Mouse (Mus musculus): ENCODE data around the gene Hmgxb4. TPM values are rescaled to one million over a fixed set of nuclear protein-coding genes. Genes with fewer than 3 reads are reported as not detected.

The Hmgxb4 gene
- total RNA-seq, 2 experiments from 2014 or later: 23.0 to 26.4 TPM

DNA sequence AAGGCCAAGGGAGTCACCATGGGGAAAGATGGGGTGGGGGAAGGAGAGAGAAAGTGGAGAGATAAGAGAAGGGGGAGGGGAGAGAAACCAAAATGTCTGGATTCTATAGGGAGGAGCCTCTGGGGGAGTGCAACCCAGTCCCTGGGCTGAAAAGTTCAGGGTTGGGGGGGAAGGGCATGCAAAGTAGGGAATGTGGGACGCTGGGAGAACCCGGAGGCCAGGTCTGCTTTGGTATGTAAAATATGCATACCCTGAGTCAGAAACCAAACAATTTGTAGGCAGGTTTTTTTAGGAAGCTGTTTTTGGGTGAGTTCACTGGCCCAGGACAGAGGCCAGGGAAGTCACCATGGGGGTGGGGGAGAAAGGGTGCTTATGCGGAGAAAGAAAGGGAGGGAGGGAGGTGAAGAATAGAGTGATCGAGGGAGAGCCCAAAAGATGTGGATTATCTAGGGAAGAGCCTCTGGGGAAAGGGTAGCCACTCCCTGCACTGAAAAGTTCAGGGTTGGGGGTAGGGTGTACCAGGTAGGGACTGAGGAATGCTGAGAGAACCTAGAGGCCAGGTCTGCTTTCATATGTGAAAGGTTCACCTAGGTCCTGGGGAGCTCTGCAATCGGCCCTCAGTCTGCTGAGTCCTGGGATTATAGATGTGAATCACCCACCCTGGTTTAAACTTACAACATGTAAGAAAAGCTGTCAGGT is 25.3 kb downstream of the Hmgxb4 start:
- no peak for DNase-seq

DNA sequence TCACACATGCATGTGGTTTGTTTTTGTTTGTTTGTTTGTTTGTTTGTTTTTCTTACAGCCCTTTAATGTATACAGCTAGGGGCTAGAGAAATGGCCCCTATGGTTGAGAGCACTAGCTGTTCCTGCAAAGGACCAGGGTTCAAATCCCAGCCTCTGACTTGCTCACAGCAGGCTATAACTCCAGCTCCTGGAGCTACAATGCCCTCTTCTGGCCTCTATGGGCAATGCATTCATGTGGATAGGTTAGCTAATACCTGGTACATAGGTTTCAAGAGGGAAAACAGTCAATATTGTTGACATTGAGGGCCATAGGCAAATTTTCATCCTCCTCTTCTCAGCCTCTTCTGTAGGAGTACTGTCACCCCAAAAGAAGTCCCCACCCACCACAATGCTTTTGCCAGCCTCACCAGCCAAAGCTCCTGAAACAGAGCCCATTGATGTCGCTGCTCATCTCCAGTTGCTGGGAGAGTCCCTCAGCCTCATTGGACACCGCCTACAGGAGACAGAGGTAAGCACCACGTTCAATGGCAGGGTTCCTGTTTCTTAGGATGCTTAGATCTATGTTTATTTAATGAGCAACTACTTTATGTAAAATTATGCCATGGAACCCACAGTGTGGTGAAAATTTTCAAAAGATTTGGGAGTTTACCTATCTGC is 30.6 kb downstream of the Hmgxb4 start:
- DNase-seq: no peak

DNA sequence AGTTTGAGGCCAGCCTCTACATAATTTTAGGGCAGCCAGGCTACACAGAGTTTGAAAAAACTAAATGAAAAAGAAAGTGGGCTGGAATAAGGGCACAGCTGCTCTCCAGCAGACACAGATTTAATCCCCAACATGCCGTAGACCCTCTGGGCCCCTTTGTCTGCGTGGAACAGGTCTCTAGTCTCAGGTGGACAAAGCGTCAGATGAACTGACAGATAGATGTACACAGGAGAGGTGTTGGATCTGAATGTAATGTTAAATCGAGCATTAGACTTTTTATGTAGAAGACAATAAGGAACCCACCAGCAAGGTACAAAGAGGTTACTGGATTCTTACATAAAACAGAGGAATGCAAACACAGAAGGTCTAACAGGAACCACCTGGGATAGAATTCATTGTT is 32.7 kb downstream of the Hmgxb4 start:
- DNase-seq: no peak

DNA sequence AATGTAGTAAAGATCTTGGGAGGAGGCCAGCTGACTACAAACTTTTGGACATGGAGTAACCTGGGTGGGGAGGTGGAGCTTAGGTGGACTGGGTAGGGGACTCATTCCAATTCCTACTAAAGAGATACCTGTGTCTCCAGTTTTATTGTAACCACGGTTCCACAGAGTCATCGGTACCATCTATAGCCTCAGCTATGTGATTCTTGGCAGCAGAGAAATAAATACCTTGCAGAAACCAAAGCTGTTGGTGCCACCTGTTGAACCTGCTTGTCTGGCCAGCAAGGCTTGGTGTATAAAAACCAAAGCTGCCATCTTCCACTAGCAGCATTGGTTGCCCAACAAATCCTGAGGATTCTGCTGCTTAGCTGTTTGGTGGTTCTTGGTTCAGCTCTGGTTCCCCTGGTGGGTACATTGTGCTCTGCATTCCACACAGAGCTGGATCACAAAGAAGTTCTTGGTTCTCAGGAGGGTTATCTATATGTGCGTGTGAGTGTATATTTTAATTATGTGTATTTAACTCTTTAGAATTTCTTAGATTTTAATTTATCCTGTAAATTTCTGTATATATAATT is 37.4 kb downstream of the Hmgxb4 start:
- no peak for DNase-seq

DNA sequence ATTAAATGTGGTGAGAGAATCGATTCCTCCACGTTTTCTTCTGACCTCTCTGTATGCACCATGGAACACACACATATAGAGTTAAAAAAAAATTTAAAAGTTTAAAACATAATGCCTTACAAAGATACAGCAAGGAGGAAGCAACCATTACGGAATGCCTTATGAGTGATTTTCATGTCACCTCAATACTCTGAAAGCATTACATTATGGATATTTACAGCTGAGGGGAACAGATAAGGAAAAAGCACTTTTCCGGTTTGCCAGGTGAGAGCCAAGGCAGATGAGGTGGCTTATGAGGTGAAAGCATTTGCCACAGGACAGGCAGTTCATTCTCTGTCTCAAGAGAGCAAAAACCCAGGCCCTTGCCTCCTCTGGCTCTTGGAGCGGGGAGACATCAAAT is 39.8 kb downstream of the Hmgxb4 start:
- no peak for DNase-seq

DNA sequence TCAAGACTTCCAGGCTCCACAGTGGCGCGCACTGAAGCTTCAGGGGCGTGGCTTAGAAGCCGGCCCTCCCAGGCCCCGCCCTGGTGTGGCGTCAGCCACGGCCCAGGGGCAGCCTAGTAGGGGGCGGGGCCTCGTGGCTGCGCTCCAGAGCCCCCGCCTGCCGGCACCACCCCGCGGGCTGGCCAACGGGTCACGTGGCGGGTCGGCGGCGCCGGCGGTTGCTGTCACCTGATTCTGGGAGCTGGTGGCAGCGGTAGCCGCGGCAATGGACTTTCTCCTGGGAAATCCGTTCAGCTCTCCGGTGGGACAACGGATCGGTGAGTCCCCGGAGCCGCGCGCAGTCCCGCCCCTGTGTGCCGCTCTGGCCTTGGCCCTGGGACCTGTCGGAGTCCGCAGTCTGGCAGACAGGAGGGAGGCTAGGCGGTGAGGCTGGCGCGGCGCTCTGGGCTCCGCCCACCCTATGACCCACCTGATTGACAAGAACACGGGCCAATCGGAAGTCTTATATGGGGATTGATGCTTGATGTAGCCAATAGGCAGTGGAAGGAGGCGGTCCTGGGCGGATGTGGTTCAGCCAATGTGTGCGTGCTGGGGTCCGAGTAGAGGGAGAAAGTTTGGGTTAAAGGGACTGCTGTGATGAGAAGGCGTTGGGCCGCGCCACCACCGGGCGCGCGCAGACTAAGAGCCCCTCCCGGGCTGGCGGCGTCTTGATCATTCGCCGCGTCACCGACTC is 40.5 kb downstream of the Hmgxb4 start, which contains the start of gene Tom1:
Gene Tom1 (plus strand): TSS at position 195 of the 733 bp plus-strand sequence.
- DNase-seq: peak; percentile 99

DNA sequence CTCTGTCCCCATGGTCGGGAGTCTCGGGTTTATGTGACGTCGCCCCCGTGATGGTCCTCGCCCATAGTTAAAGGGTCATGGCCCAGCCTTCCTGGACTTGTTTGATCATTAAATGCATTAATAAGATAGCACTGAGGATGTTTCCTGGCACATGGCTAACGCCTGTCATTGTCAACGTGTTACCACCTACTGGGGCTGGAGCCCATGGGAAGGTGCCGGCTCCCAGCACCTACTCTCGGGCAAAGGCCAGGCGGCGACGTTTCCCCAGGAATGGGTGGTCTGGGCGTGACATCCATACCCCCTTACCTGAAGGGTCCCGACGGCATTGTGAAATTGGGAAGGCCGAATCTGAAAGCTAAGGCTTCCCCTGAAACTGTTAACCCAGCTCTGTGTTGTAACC is 41.1 kb downstream of the Hmgxb4 start:
- no peak for DNase-seq

DNA sequence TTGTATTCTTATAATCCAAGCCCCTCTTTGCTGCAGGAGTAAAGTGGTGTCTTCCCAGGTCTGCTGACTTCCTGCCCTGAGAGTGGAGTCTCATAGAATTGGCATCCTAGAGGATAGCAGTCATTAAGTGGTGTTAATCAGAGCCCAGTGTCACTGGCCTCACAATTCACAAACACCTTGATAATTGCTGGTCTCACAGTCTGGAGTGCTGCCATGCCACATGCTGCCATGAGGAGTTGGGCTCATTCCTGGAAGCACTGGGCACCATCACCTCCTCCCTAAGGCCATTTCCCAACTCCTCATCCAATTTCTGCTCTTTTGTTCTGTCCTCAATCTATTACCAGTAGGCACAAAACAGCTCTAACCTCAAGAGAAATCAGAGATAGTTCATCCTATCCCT is 42.5 kb downstream of the Hmgxb4 start:
- DNase-seq: peak; percentile 29

DNA sequence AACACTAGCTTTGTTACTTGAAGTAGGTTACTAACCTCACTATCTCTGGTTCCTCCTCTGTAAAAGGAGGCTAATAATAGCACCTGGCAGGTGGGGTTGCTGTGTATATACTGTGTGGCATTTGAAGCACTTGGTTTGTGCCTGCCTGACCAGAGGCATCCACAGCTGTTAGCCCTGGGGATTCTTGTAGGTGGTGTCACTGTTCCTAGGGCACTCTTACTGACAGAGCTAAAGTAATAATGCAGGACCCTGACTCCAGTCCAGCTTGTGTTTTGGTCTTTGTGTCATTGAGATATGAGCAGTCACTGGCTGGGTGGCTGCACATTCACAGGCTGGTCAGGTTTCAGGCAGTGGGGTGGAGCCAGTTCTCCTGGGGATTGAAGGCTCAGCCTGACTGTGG is 45.3 kb downstream of the Hmgxb4 start:
- peak; percentile 46 for DNase-seq

DNA sequence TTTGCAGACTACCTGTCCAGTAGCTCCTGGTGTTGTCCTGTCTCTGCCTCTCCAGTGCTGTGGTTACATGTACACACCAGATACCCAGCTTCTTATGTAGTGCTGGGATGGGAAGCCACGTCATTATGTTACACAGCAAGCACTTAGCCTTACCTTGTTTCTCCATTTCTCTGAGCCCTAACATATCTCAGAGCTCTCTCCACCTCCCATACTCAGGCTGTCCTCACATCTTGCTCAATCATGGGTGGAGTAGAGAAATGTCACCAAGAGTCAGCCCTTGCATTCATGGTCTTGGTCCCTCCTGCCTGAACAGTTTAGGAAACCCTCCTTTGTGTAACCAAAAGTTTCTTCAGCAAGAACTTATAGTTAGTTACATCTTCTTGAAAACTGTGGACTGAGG is 46.6 kb downstream of the Hmgxb4 start:
- no peak for DNase-seq

DNA sequence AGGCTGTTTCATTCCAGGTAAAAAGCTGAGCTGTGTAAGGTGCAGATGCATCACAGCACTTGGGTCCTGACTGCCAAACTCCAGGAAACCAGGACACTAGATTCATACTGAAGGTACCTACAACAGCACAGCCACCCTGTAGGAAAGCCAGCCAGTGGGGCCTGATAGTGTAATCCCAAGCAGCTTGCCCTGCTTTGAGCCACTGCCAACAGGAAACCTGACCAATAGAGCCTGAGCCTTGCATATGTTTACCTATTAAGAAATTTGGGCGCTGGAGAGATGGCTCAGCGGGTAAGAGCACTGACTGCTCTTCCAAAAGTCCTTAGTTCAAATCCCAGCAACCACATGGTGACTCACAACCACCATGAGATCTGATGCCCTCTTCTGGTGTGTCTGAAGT is 49.0 kb downstream of the Hmgxb4 start:
- DNase-seq: no peak

DNA sequence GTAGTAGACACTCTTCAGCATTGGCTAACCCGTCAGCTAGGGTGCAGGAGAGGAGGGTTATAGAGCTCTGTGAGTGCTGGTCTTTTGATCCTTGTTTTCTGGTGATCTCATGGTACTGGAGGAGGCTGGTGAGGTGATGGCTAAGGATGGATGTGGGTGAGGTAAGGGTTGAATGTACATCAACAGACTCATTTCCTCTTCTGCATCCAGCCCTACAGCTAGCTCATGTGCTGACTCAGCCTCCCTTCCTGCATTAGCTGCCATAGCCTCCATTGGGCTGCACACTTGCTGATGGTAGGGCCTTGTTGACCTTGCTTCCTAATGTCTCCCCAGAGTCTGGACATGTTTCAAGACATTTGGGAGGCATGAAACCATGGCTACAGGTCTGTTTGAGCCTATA is 49.8 kb downstream of the Hmgxb4 start:
- no peak for DNase-seq

DNA sequence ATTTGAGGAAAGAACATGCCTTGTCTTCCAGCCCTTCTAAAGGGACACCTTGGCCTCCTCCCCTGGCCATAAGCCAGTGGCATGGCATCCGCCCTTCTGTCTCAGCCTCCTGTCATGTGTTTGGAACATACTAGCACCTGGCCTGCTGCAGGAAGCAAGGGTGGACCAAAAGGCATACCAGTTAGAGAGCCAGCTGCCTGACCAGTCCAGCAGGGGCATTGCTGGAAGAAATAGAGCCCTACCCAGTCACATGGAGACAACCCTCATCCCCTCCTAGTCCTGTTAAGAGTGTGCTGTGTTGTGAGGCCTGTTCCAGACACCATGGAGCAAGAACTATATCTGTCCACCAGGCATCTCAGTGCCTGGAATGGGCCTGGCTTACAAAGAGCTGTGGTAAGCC is 53.1 kb downstream of the Hmgxb4 start:
- no peak for DNase-seq

DNA sequence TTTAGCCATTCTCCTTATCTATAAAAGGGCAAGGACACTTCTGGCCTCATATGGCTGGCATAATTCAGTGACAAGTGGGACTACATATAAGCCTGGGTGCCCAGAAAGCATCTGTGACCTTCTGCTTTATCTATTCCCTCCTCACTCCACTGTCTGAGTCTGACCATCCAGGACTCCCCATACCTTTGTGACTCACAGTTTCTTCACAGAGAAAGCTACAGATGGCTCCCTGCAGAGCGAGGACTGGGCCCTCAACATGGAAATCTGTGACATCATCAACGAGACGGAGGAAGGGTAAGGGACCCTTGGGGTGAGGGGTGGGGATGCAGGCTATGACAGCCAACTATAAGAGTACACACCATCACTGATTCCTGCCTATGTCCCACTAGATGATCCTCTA is 54.6 kb downstream of the Hmgxb4 start:
- no peak for DNase-seq

DNA sequence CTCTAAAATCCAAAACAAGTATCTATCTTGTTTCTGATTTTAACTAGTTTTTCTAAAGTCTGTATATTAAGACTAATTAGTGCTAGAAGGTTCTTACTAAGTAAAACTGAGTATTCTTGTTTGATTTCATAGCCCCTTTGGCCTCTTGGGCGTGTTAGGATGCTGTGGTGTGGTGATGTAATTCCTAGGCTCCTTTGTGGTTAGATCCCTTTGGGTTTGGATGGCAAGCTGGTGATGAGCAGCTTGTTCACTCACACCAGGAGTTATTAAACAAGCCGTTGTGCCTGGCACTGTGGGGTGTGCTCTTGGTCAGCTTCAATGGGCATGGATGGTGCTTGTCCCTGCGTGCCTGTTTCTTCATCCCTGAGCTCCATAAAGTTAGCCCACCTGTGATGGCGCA is 60.2 kb downstream of the Hmgxb4 start:
- no peak for DNase-seq

DNA sequence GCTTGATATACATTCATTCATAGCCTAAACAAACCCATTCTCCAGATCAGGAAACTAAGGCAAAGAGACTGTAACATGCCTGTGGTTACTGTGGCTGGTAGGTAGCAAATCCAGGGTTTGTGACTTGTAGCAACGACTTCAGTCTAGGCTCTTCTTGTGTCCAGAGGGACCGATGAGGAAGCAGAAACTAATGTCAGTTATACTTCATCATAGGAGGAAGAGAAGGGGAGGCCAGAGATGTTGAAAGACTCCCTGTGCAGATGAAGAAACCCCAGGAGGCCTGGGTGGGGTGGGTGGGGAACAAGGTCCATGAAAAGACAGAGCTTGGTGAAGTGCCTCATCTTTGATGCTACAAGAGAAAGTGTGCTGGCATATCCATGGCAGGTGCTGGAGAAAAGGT is 62.5 kb downstream of the Hmgxb4 start:
- DNase-seq: no peak

DNA sequence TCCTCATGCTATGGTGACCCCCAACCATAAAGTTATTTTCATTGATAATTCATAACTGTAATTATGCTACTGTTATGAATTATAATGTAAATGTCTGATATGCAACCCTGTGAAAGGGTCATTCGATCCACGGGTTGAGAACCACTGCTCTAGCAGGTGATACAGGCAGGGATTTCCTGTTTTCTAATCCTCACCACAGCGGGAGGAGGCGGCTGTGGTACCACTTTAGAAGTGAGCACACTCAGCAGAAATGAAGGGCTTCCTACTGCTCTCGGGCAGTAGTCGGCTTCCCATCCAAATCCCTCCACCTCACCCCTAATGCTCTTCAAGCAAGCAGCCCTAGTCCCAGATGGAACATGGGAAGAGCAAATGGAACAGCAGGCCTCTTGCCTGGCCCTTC is 66.9 kb downstream of the Hmgxb4 start:
- no peak for DNase-seq

DNA sequence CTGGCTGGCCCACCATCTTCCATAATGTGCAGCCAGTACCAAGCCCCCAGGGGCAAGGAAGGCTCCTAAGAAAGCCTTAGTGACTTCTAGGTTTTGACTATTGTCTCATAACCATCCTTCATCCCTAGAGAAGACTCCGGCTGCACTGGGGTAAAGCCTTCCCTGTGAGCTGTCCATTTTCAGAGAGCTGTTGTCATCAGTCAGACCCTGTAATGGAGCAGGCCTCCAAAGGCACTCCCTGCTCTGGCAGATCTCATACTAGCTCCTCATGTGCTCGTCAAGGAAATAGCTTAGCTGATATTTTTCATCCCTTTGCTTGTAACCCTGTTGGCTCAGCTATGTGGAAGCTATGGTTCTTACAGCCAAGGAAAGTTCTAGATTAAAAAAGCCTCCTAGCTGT is 67.7 kb downstream of the Hmgxb4 start:
- DNase-seq: no peak

DNA sequence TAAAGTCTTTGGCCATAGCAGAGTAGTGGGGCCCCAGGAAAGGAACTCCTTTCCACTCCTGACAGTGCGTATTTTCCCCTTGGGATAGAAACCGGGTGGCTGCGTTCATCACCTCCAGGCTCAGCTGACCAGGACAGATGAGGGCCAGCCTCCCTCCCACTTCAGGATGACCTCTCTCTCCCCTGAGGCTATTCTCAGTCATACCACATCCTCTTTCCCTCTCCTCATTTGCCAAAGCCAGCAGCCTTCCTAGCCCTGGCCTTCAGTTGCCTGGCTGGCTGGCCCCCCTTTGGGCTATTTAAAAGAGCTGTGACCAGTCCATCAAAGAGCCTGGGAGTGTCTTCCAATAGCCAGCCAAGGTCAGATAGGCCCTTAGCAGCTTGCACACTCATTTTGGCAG is 70.1 kb downstream of the Hmgxb4 start:
- peak; percentile 30 for DNase-seq

DNA sequence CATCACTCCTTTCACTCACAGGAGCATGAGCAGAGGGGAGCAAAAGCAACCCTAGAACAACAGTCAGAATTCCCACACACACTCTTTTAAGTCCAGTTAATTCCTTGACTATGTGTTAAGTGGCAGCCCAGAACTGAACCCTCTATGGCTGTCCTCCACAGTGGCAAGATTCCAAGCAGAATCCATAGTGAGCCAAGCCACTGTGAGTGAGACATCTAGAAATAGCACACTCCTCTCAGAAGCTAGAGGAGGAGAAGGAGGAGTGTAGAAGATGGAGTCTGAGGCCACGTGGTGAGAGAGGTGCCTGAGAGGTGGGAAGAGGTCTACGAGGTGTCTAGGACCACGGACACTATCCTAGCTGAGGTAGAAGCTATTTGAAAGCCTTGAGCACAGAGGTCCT is 71.6 kb downstream of the Hmgxb4 start:
- DNase-seq: no peak

DNA sequence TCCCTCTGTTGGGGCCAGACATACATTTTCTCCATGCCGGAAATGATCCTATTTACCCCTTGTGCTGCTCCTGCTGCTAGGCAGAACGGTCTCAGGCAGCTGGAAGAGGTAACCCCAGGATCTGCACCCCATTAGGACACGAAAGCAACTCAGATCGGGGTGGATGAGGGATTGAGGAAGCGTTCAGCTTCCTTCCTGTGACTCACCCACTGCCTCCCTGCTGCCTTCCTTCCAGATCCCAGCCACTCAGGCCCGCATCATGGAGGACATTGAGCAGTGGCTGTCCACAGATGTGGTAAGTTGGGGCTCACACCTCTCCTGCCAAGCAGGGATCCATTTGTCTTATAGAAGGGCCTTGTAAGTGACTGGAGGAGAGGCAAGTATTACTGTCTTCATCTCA is 74.1 kb downstream of the Hmgxb4 start:
- no peak for DNase-seq

DNA sequence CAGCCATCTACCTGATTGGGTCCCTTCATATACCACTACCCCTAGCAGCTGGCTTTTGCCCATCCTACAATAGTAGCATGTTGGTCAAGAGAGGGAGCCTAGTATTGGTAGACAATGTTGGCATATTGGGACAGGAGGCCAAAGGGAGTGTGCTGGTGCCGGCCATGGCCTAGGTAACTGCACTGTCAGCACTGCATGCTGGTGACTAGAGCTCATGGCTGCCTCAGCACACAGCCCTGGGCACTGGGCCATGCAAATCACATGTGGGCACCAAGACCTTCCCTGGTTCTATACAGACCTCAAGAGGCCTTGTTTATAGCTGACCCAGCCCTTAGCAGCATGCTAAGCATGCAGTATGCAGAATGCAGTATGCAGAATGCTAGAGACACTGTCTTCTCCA is 77.1 kb downstream of the Hmgxb4 start:
- no peak for DNase-seq

DNA sequence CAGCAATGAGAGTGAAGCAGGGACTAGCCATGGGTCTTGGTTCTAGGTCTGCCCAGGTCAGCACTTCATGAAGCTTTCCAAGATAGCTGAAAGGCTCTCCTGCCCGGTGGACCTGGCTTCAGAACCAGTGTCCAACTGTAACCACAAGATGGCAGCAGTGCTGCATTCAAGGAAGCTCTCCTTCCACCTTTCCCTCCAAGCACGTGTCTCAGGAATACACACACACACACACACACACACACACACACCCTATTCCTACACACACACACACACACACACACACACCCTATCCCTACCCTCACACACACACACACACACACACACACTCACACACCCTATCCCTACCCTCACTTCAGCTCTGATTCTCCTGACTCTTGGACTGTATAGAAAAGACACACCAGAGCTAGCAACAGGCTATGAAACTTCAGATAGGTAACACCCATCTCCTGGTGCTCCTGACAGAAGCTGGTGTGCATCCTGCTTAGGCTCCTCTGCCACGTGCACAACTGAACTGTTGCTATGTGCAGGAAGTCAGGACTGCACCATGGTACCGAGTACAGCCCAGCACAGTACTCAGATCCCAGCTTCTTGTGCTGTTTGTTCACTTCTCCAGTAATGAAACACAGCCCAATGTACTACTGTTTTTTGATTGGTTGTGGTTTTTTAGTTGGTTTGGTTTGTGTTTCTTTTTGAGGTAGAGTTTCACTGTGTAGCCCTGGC is 78.6 kb downstream of the Hmgxb4 start:
- DNase-seq: peak; percentile 88

Measured in heart, postnatal 4 days (tissue).